Mouse (Mus musculus): ENCODE measurements around the gene Psph.

GRCm38 (mm10) chr5:129759929-129760480 lies 27.2 kb downstream of the Psph start:
- TF ChIP-seq CTCF (IDR thresholded peaks at IDR 0.05; ENCODE audit: low read depth, low read length) (no peak), POLR2A (IDR thresholded peaks at IDR 0.05; ENCODE audit: borderline replicate concordance, low read depth, low read length) (no peak)
